Mouse (Mus musculus): ENCODE measurements around the gene Trpm2. TPM values are rescaled to one million over a fixed set of nuclear protein-coding genes. Genes with fewer than 3 reads are reported as not detected.

The Trpm2 gene
- total and polyA plus RNA-seq, 3 experiments, result 0.14 to 4.1 (median 0.55) TPM

- no peak for DNase-seq (ENCODE audit: low spot score)
- H3K4me1 ChIP-seq (ENCODE audit: insufficient read depth, low read depth, low read length), result no peaks in the 10 kb centered on the region
- no peak for ATAC-seq (ENCODE audit: extremely low read depth, insufficient number of reproducible peaks, low FRiP score, poor library complexity, severe bottlenecking)
- TF ChIP-seq CTCF (IDR thresholded peaks at IDR 0.05; ENCODE audit: low read depth, low read length) (no peak), POLR2AphosphoS5 (IDR thresholded peaks at IDR 0.05; ENCODE audit: insufficient replicate concordance, low read depth, low read length) (no peak), TAL1 (conservative IDR thresholded peaks at IDR 0.05; ENCODE audit: low read depth, low read length) (no peak), GATA1 (IDR thresholded peaks at IDR 0.05; ENCODE audit: borderline replicate concordance, low read length) (no peak), GATA2 (IDR thresholded peaks at IDR 0.05; ENCODE audit: borderline replicate concordance, low read depth, low read length) (no peak)
- H3K36me3 ChIP-seq (replicated peaks), result no peaks in the 10 kb centered on the region
- no peaks in the 10 kb centered on the region for H3K9me3 ChIP-seq (replicated peaks)
- H3K4me3 ChIP-seq (ENCODE audit: low read depth, low read length), result no peak overlapping the region
- H3K27me3 ChIP-seq (ENCODE audit: insufficient read depth, low read length), result no peaks in the 10 kb centered on the region; the same call in 1 of the 2 replicates
Measured at GRCm38 (mm10) chr10:77921009-77921408, 49.4 kb downstream of the Trpm2 start.

DNA sequence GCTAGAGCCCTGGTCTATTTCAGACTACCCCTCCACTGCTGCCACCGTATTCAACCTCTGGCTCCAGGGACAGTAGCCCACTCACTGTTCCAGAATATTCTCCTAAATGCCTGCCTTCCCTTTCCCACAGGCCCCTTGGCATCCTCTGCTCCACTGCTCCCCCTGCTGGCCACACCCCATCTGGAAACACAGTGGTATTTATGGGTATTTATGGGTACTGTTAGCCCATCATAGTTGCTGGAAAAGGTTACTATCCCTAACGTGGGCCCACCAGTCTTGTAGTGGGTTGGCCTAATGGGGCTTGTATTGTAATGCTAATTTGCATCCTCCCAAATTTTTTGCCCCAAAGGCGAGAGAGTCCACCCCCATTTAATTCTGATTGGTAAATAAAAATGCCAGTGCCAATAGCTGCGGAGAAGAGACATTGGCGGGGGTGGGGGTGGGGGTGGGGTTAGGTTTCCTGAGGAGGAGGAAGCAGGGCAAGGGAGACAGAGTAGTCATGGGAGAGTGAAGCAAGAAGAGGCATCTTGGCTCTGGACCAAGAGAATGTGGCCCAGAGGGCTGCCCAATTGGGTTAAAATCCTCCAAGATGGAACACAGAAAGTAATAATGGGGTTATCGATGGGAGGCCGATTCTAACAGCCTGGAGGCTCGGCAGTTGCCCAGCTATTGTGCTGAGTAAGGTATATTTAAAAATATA lies 53.6 kb downstream of the Trpm2 start:
- peak; percentile 72 for DNase-seq (ENCODE audit: low spot score)

DNA sequence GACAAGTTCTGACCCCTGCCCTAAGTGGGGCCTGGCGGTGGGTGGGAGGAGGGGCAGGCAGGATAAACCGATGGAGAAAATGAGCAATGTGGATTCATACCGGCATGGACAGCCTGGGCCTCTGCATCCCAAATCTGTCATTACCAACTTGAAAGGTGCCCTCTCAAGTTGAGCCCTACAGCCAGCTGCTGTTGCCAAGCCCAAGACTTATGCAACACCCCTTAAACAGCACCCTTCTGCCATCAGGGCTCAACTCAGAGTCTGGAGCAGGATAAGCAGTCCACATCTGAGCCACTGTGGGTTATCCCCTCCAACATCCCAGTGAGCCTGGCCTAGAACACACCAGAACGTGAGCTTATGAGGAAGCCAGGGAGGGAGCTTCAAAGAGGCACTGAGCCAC lies 57.1 kb downstream of the Trpm2 start:
- ATAC-seq (ENCODE audit: extremely low read depth, insufficient number of reproducible peaks, low FRiP score, poor library complexity, severe bottlenecking) (no peak), DNase-seq (ENCODE audit: low spot score) (no peak)
- no peaks in the 10 kb centered on the region for H3K9me3 ChIP-seq (replicated peaks)
- TF ChIP-seq GATA1 (IDR thresholded peaks at IDR 0.05; ENCODE audit: borderline replicate concordance, low read length) (no peak), CTCF (IDR thresholded peaks at IDR 0.05; ENCODE audit: low read depth, low read length) (no peak), POLR2AphosphoS5 (IDR thresholded peaks at IDR 0.05; ENCODE audit: insufficient replicate concordance, low read depth, low read length) (no peak), TAL1 (conservative IDR thresholded peaks at IDR 0.05; ENCODE audit: low read depth, low read length) (no peak), GATA2 (IDR thresholded peaks at IDR 0.05; ENCODE audit: borderline replicate concordance, low read depth, low read length) (no peak)
- peaks cover 5% of the 10 kb centered on the region for H3K27me3 ChIP-seq (ENCODE audit: insufficient read depth, low read length)
- no peaks in the 10 kb centered on the region for H3K36me3 ChIP-seq (replicated peaks)
- no peak overlapping the region for H3K4me3 ChIP-seq (ENCODE audit: low read depth, low read length)
- H3K4me1 ChIP-seq (ENCODE audit: insufficient read depth, low read depth, low read length), result no peaks in the 10 kb centered on the region

More for the DNA sequence above, 53.6 kb downstream of the Trpm2 start:
- Histone ChIP-seq H3K27me3 (ENCODE audit: insufficient read depth, low read length) (no peaks in the 10 kb centered on the region; the same call in 1 of the 2 replicates), H3K36me3 (replicated peaks) (no peaks in the 10 kb centered on the region), H3K9me3 (replicated peaks) (no peaks in the 10 kb centered on the region), H3K4me3 (ENCODE audit: low read depth, low read length) (no peak overlapping the region), H3K4me1 (ENCODE audit: insufficient read depth, low read depth, low read length) (no peaks in the 10 kb centered on the region)
- no peak for ATAC-seq (ENCODE audit: extremely low read depth, insufficient number of reproducible peaks, low FRiP score, poor library complexity, severe bottlenecking)
- TF ChIP-seq CTCF (IDR thresholded peaks at IDR 0.05; ENCODE audit: low read depth, low read length) (peak; percentile 77), TAL1 (conservative IDR thresholded peaks at IDR 0.05; ENCODE audit: low read depth, low read length) (no peak), GATA2 (IDR thresholded peaks at IDR 0.05; ENCODE audit: borderline replicate concordance, low read depth, low read length) (no peak)

- ATAC-seq (ENCODE audit: extremely low read depth, insufficient number of reproducible peaks, low FRiP score, poor library complexity, severe bottlenecking) (no peak), DNase-seq (ENCODE audit: low spot score) (no peak)
- peaks cover 5% of the 10 kb centered on the region for H3K27me3 ChIP-seq (ENCODE audit: insufficient read depth, low read length)
- no peaks in the 10 kb centered on the region for H3K9me3 ChIP-seq (replicated peaks)
- H3K4me1 ChIP-seq (ENCODE audit: insufficient read depth, low read depth, low read length), result no peaks in the 10 kb centered on the region
- TF ChIP-seq TAL1 (conservative IDR thresholded peaks at IDR 0.05; ENCODE audit: low read depth, low read length) (no peak; the same call in 1 of the 2 replicates), CTCF (IDR thresholded peaks at IDR 0.05; ENCODE audit: low read depth, low read length) (no peak), POLR2AphosphoS5 (IDR thresholded peaks at IDR 0.05; ENCODE audit: insufficient replicate concordance, low read depth, low read length) (no peak), GATA2 (IDR thresholded peaks at IDR 0.05; ENCODE audit: borderline replicate concordance, low read depth, low read length) (no peak), GATA1 (IDR thresholded peaks at IDR 0.05; ENCODE audit: borderline replicate concordance, low read length) (no peak)
- H3K4me3 ChIP-seq (ENCODE audit: low read depth, low read length), result no peak overlapping the region
- H3K36me3 ChIP-seq (replicated peaks), result no peaks in the 10 kb centered on the region
Measured at GRCm38 (mm10) chr10:77912605-77913004, 57.8 kb downstream of the Trpm2 start.

DNA sequence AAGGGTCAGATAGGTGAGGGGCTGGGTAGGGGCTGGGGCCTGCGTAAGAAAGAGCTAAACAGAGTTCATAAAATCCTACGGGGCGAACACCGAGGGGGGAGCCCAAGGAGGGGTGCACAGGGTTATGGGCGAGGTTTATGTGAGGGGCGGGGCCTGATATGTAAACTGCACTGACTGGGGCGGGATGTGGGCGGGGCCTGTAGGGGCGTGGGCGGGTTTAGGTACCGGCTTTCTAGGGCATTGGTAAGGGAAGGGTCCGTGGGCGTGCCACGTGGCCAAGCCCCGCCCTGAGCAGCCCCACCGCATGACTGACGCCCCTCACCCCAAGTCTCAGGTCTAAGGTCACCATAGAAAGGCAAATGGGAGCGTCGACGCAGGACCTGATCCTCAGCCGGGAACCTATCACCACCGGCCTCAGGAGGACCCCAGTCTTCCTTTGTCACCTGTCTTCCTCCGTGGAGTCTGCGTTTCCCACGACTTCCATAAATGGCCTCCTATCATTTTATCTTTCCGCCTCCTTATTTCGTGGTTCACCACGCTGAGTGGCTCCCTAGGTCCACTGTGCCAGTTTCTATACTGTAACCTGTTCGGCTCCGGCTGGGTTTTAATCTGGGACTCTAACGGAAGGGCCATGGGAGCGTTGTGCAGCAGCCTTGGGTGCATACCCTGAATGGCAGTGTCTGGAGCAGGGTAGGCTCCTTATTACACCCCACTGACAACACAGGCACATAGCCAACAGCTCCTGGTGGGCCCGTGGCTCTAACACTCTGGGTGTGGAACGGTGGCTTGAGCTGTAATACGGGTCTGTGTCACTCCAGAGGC lies 67.3 kb downstream of the Trpm2 start:
- no peaks in the 10 kb centered on the region for H3K36me3 ChIP-seq (replicated peaks)
- H3K9me3 ChIP-seq (replicated peaks), result no peaks in the 10 kb centered on the region
- H3K4me3 ChIP-seq (ENCODE audit: low read depth, low read length), result no peak overlapping the region
- peaks cover 6% of the 10 kb centered on the region; the same call in 1 of the 2 replicates for H3K27me3 ChIP-seq (ENCODE audit: insufficient read depth, low read length)
- ATAC-seq (ENCODE audit: extremely low read depth, insufficient number of reproducible peaks, low FRiP score, poor library complexity, severe bottlenecking) (no peak), DNase-seq (ENCODE audit: low spot score) (no peak)
- no peak for TF ChIP-seq GATA1 (IDR thresholded peaks at IDR 0.05; ENCODE audit: borderline replicate concordance, low read length)
- no peak for TF ChIP-seq POLR2AphosphoS5 (IDR thresholded peaks at IDR 0.05; ENCODE audit: insufficient replicate concordance, low read depth, low read length)
- no peak for TF ChIP-seq TAL1 (conservative IDR thresholded peaks at IDR 0.05; ENCODE audit: low read depth, low read length)
- no peak for TF ChIP-seq CTCF (IDR thresholded peaks at IDR 0.05; ENCODE audit: low read depth, low read length)
- no peak for TF ChIP-seq GATA2 (IDR thresholded peaks at IDR 0.05; ENCODE audit: borderline replicate concordance, low read depth, low read length)
- no peaks in the 10 kb centered on the region for H3K4me1 ChIP-seq (ENCODE audit: insufficient read depth, low read depth, low read length)

DNA sequence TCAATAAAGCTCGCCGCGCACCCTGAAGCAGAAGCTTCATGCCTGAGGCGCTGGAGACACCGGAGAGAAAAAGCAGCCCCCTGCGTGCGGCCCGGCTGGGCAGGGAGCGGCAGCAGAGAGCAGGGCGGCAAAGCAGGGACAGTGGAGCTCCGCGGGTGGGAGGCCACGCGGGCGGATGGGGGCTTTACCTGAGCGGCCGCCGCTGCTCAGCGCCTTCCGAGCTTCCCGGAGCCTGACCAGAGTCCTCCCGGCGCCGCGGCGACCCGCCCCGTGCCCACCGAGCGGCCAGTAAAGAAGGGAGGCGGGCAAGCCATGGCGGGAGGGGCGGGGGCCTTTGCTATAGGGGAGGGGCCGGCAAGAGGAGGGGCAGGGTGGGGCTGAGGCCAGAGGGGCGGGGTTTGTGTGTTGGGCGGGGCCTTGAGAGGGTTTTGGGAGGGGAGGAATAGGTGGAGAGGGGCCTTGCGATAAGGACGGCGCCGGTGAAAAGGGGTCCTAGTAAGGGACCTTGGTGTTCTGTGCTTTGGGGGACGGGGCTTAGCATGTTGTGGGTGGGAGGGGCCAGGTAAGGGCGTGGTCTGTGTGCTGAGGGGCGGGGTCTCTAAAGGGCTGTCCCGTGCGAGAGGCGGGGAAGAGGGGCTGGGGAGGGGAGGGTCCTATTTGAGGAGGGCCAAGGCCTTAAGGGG lies 68.0 kb downstream of the Trpm2 start, which contains the start of gene Lrrc3:
Gene Lrrc3, minus strand, starts transcription at position 326 of the 683 bp plus-strand sequence.
- peaks cover 6% of the 10 kb centered on the region; the same call in 1 of the 2 replicates for H3K27me3 ChIP-seq (ENCODE audit: insufficient read depth, low read length)
- no peak for TF ChIP-seq GATA1 (IDR thresholded peaks at IDR 0.05; ENCODE audit: borderline replicate concordance, low read length)
- TF ChIP-seq CTCF (IDR thresholded peaks at IDR 0.05; ENCODE audit: low read depth, low read length), result no peak
- no peak for TF ChIP-seq POLR2AphosphoS5 (IDR thresholded peaks at IDR 0.05; ENCODE audit: insufficient replicate concordance, low read depth, low read length)
- no peak for TF ChIP-seq TAL1 (conservative IDR thresholded peaks at IDR 0.05; ENCODE audit: low read depth, low read length)
- TF ChIP-seq GATA2 (IDR thresholded peaks at IDR 0.05; ENCODE audit: borderline replicate concordance, low read depth, low read length), result no peak
- no peaks in the 10 kb centered on the region for H3K36me3 ChIP-seq (replicated peaks)
- ATAC-seq (ENCODE audit: extremely low read depth, insufficient number of reproducible peaks, low FRiP score, poor library complexity, severe bottlenecking), result no peak
- no peak within 1 kb of the TSS for H3K4me3 ChIP-seq (ENCODE audit: low read depth, low read length)
- no peaks in the 10 kb centered on the region for H3K9me3 ChIP-seq (replicated peaks)
- H3K4me1 ChIP-seq (ENCODE audit: insufficient read depth, low read depth, low read length), result no peaks in the 10 kb centered on the region
- no peak for DNase-seq (ENCODE audit: low spot score)
